Mouse (Mus musculus) spleen, adult 2 months (tissue): Measurements from ENCODE around the gene Spsb2. TPM values are rescaled to one million over a fixed set of nuclear protein-coding genes. Genes with fewer than 3 reads are reported as not detected.
"Not testable (repeated sequence)": the region's sequence is repeated elsewhere in the genome, so short reads cannot be mapped to it uniquely, and the experiment has no call there.

Experiments
- DNase-seq, 2 experiments: peaks; one replicate each; pipeline versions ENCODE4 v3.0.0 to v3.0.0-alpha.2; 2012 to 2021; ENCODE audit warnings: low spot score in 2 of 2, low read depth in 1 of 2
- H3K27ac ChIP-seq: fragments of 200-500 bp; 2 replicates; pipeline ENCODE4 v1.5.1; 2012; ENCODE audit warnings: low read length, inconsistent platforms; ENCODE audit not compliant: insufficient read depth
- H3K27me3 ChIP-seq: fragments of 200-500 bp; 2 replicates; pipeline ENCODE4 v1.6.1; 2012; ENCODE audit warnings: mild to moderate bottlenecking, moderate library complexity, low read length, inconsistent platforms; ENCODE audit not compliant: control insufficient read depth, insufficient read depth
- H3K36me3 ChIP-seq: fragments of 200-500 bp; 2 replicates; pipeline ENCODE4 v1.6.1; 2012; ENCODE audit warnings: mild to moderate bottlenecking, low read length, inconsistent platforms; ENCODE audit not compliant: control insufficient read depth, insufficient read depth
- H3K4me1 ChIP-seq: fragments of 200-500 bp; 2 replicates; pipeline ENCODE4 v1.6.1; 2011; ENCODE audit warnings: inconsistent platforms; ENCODE audit not compliant: control insufficient read depth, insufficient read depth, insufficient read length
- H3K4me3 ChIP-seq: fragments of 200-500 bp; 2 replicates; pipeline ENCODE4 v1.5.1; 2011; ENCODE audit warnings: mild to moderate bottlenecking, inconsistent platforms; ENCODE audit not compliant: insufficient read depth, insufficient read length; ENCODE audit errors: extremely low read depth
- CTCF ChIP-seq: fragments of 200-500 bp; IDR thresholded peaks from 2 replicates; pipeline ENCODE4 v1.5.1; 2011; ENCODE audit warnings: mild to moderate bottlenecking, inconsistent platforms; ENCODE audit not compliant: insufficient read depth, insufficient read length, insufficient replicate concordance; ENCODE audit errors: extremely low read depth
- POLR2A ChIP-seq: fragments of 200-500 bp; IDR thresholded peaks from 2 replicates; pipeline ENCODE4 v1.6.1; 2011; ENCODE audit warnings: low read depth, low read length, inconsistent platforms
- WGBS: fragments of 180-500 bp; shearing (Covaris S2); methylation state at CpG from one replicate; pipeline ENCODE4 v1.1.7; 2018; 5-methylcytosine and 5-hydroxymethylcytosine counted together
- polyA plus RNA-seq: library from polyadenylated mRNA; depleted of rRNA; stranded (reverse); fragments of >200 nt; gene quantifications from 2 replicates; pipeline ENCODE4 v1.2.3, GENCODE M21; 2012

The Spsb2 gene
- polyA plus RNA-seq, 1 experiment = 10.3 TPM

DNA sequence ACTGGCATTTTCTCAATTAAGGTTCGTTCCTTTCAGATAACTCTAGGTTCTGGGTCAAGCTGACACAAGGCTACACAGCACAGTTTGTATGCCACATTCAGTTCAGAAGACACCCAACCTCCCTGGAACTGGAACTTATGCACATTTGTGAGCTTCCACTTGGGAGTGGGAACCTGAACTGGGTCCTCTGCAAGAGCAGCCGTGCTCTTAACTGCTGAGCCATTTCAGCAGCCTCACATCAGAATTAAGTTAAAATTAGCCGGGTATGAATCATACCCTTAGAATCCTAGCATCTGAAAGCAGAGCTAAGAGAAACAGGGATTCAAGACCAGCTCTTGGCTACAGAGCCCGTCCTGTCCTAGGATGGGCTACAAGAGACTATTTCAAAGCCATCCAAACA, 1.1 kb upstream of the Spsb2 start:
- WGBS = 87% methylated on average over 4 of the region's 4 CpGs
- H3K36me3 ChIP-seq = peaks cover 4% of the 10 kb centered on the region
- H3K27me3 ChIP-seq = no peaks in the 10 kb centered on the region
- TF ChIP-seq CTCF = no peak
- no peak for TF ChIP-seq POLR2A
- no peak overlapping the region for H3K27ac ChIP-seq
- DNase-seq = no peak
- peaks cover 8% of the 10 kb centered on the region for H3K4me1 ChIP-seq
- no peak overlapping the region for H3K4me3 ChIP-seq

DNA sequence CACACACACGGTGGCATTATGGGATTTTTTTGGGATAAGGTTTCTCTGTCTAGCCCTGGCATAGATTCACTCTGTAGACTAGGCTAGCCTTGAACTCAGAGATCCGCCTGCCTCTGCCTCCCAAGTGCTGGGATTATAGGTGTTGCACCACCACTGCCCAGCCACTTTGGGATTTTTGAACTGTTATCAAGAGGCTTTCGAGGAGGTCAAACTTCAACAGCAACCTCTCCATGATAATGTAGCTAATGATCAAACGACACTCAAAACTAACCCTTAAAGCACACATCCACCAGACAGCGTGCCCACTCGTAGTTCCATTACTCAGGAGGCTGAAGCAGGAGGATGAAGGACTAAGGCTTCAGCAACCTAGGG, 489 bp upstream of the Spsb2 start:
- no peak for DNase-seq
- peak overlapping the region; percentile 14; the same call in 1 of the 2 replicates for H3K27ac ChIP-seq
- WGBS = 90% methylated on average over 6 of the region's 6 CpGs
- no peak for TF ChIP-seq CTCF
- no peak for TF ChIP-seq POLR2A
- H3K4me1 ChIP-seq = peaks cover 8% of the 10 kb centered on the region
- H3K36me3 ChIP-seq = peaks cover 4% of the 10 kb centered on the region
- no peaks in the 10 kb centered on the region for H3K27me3 ChIP-seq
- H3K4me3 ChIP-seq = no peak overlapping the region

DNA sequence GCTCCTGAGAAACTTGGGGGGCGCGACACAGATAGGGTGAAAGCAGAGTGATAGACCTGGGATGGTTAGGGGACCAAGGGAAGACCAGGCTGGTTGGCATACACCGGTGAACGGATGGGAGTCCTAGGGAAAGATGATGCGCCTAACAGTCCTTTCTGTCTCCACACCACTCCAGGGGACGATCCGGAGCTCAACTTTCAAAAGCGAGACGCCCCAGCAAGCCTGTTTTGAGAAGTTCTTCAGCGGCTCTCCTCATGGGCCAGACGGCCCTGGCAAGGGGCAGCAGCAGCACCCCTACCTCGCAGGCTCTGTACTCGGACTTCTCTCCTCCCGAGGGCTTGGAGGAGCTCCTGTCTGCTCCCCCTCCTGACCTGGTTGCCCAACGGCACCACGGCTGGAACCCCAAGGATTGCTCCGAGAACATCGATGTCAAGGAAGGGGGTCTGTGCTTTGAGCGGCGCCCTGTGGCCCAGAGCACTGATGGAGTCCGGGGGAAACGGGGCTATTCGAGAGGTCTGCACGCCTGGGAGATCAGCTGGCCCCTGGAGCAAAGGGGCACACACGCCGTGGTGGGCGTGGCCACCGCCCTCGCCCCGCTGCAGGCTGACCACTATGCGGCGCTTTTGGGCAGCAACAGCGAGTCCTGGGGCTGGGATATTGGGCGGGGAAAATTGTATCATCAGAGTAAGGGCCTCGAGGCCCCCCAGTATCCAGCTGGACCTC, 752 bp downstream of the Spsb2 start:
- Histone ChIP-seq H3K4me1 (peaks cover 8% of the 10 kb centered on the region), H3K27ac (peak overlapping the region; percentile 64), H3K4me3 (peak overlapping the region; percentile 77), H3K36me3 (peaks cover 4% of the 10 kb centered on the region), H3K27me3 (no peaks in the 10 kb centered on the region)
- TF ChIP-seq POLR2A (no peak), CTCF (peak; percentile 47; the same call in 1 of the 2 replicates)
- DNase-seq = peak in 1 of 2 experiments; percentile 74
- under 1% methylated on average over 35 of the region's 35 CpGs for WGBS

DNA sequence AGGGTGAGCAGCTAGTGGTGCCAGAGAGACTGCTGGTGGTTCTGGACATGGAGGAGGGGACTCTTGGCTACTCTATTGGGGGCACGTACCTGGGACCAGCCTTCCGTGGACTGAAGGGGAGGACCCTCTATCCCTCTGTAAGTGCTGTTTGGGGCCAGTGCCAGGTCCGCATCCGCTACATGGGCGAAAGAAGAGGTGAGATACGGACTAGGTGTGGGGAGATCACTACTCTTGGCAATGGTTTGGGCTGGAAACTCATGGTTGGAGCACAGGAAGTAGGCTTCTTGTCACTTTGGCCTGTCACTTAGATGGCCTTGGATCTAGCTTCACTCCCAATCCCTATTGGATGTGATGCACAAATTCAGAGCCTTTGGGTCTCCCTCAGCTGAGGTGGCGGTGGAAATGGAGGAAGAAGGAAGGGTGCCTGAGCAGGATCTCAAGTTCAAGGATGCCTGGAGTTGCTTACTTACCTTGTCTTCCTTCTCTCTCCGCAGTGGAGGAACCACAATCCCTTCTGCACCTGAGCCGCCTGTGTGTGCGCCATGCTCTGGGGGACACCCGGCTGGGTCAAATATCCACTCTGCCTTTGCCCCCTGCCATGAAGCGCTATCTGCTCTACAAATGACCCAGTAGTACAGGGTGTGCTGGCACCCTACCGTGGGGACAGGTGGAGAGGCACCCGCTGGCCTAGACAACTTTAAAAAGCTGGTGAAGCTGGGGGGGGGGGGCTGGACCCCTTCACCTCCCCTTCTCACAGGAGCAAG, 1.5 kb downstream of the Spsb2 start:
- Histone ChIP-seq H3K36me3 (peaks cover 4% of the 10 kb centered on the region), H3K27ac (no peak overlapping the region), H3K4me1 (peaks cover 12% of the 10 kb centered on the region), H3K4me3 (peak overlapping the region; percentile 36; the same call in 1 of the 2 replicates), H3K27me3 (no peaks in the 10 kb centered on the region)
- WGBS = 71% methylated on average over 14 of the region's 14 CpGs
- no peak for DNase-seq
- TF ChIP-seq CTCF = no peak
- TF ChIP-seq POLR2A = no peak

DNA sequence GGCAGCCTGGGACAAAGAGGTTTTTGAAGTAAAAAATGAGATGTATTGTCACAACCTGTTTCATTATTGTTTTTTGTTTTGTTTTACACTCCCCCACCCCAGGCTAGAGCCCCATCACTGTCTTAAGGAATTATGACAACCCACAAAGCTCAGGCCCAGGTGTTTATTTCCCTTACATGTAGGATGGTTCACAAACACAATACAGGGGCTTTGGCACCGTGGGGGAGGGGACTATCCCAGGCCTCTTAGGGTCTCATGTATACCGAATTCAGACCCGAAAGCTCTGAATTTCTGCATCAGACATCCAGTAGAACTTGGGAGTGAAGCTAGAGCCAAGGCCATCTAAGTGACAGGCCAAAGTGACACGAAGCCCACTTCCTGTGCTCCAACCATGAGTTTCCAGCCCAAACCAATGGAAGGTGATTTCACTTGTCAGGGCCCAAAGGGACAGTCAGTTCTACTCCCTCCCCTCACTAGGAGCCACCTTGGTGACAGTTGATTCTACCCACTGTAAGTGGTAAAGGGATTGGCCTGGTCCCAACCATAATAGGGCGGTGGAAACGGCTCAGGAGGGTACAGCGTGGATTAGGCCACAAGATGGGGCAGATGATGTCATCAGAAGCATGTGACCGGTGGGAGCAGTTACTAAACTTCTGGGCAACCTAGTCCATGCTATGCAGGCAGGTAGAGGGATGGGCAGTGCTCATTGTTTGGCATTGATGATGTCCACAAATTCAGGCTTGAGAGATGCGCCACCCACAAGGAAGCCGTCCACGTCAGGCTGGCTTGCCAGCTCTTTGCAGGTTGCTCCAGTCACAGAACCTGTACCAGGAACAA, 2.3 kb downstream of the Spsb2 start:
- 89% methylated on average over 11 of the region's 11 CpGs for WGBS
- DNase-seq, H3K4me1 ChIP-seq, H3K36me3 ChIP-seq, H3K27me3 ChIP-seq, H3K4me3 ChIP-seq, H3K27ac ChIP-seq: not testable (repeated sequence)

DNA sequence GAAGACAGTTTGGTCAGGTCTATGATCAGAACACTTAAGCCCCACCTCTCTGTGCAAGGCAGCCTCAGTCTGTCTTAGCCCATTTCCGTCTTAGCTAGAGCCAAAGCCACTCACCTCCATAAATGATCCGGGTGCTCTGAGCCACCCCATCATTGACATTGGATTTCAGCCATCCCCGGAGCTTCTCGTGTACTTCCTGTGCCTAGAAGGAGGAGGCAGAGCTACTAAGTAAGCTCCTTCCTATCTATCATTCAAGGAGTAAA, 2.9 kb downstream of the Spsb2 start:
- TF ChIP-seq POLR2A (no peak), CTCF (no peak)
- WGBS = 91% methylated on average over 4 of the region's 4 CpGs
- Histone ChIP-seq H3K4me1 (peaks cover 7% of the 10 kb centered on the region; the same call in 1 of the 2 replicates), H3K36me3 (peaks cover 4% of the 10 kb centered on the region), H3K27ac (no peak overlapping the region), H3K4me3 (no peak overlapping the region), H3K27me3 (no peaks in the 10 kb centered on the region)
- no peak for DNase-seq
